Mouse (Mus musculus): ENCODE results near the gene Il21r. TPM values are rescaled to one million over a fixed set of nuclear protein-coding genes. Genes with fewer than 3 reads are reported as not detected.

The Il21r gene
- total RNA-seq (2023): 192 to 211 TPM (median 202 TPM) in 4 replicates

DNA sequence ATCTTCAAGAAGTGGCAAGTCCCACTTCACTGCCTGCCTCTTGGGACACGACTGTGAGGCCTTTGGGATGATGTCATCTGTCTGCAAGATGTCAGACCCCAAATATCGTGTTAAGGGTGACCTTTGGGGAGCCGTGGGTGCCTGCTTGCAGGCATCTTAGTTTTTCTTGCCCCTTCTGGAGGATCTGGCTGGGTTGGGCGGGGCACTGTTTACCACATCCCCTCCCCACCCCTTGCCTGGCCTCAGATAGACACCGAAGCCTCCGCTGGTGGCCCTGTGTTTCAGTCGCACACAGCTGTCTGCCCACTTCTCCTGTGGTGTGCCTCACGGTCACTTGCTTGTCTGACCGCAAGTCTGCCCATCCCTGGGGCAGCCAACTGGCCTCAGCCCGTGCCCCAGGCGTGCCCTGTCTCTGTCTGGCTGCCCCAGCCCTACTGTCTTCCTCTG lies at the start of gene Il21r:
Gene Il21r (plus strand): TSS at position 245 of the 447 bp plus-strand sequence.

Other genes starting within 250 kb of the Il21r start
- gene Kdm8, start 158.8 kb upstream of the Il21r start, total RNA-seq (2023): 5.3 to 7.8 TPM (median 6.7 TPM) in 4 replicates
- 44.1 to 53.0 TPM (median 48.0 TPM) in 4 replicates for gene Nsmce1, start 111.8 kb upstream of the Il21r start, total RNA-seq (2023)
- 193 to 214 TPM (median 200 TPM) in 4 replicates for gene Il4ra, start 51.3 kb upstream of the Il21r start, total RNA-seq (2023)
- 78.7 to 87.3 TPM (median 80.5 TPM) in 4 replicates for gene Gtf3c1, start 104.4 kb downstream of the Il21r start, total RNA-seq (2023)
- gene D430042O09Rik, start 104.5 kb downstream of the Il21r start, total RNA-seq (2023): 26.9 to 33.8 TPM (median 29.8 TPM) in 4 replicates